Mouse (Mus musculus) kidney, embryonic 15.5 days (tissue): ENCODE results near the gene Cep295nl. TPM values are rescaled to one million over a fixed set of nuclear protein-coding genes. Genes with fewer than 3 reads are reported as not detected.

Experiments
- ATAC-seq: fragments of 200-750 bp; cut with Nextera tagmentation; replicated peaks from 2 replicates; pipeline ENCODE4 v1.8.0; 2017; ENCODE audit warnings: moderate TSS enrichment; ENCODE audit not compliant: low FRiP score
- H3K27ac ChIP-seq: fragments of 300-500 bp; sonication (generic); 2 replicates; pipeline ENCODE4 v1.5.1; 2015; ENCODE audit warnings: mild to moderate bottlenecking, inconsistent platforms
- H3K27me3 ChIP-seq: fragments of 300-500 bp; sonication (generic); 2 replicates; pipeline ENCODE4 v1.6.1; 2015; ENCODE audit warnings: inconsistent platforms
- H3K36me3 ChIP-seq: fragments of 300-500 bp; sonication (generic); 2 replicates; pipeline ENCODE4 v1.6.1; 2015; ENCODE audit warnings: inconsistent platforms
- H3K4me1 ChIP-seq: fragments of 300-500 bp; sonication (generic); 2 replicates; pipeline ENCODE4 v1.6.1; 2015; ENCODE audit warnings: inconsistent platforms
- H3K4me2 ChIP-seq: fragments of 300-500 bp; sonication (generic); 2 replicates; pipeline ENCODE4 v1.6.1; 2015; ENCODE audit warnings: moderate library complexity, mild to moderate bottlenecking, inconsistent platforms
- H3K4me3 ChIP-seq: fragments of 300-500 bp; sonication (generic); replicated peaks from 2 replicates; pipeline ENCODE4 v1.5.1; 2015; ENCODE audit warnings: mild to moderate bottlenecking, inconsistent platforms
- H3K9ac ChIP-seq: fragments of 300-500 bp; sonication (generic); 2 replicates; pipeline ENCODE4 v1.6.1; 2015; ENCODE audit warnings: mild to moderate bottlenecking, inconsistent platforms
- H3K9me3 ChIP-seq: fragments of 300-500 bp; sonication (generic); replicated peaks from 2 replicates; pipeline ENCODE4 v1.6.1; 2016; ENCODE audit warnings: inconsistent platforms
- WGBS: fragments of 180-500 bp; shearing (Covaris S2); methylation state at CpG from one replicate; pipeline ENCODE4 v1.1.7; 2015; ENCODE audit warnings: mixed read lengths; 5-methylcytosine and 5-hydroxymethylcytosine counted together
- polyA plus RNA-seq: library from polyadenylated mRNA; unstranded; fragments of >200 nt; fragmentation: Nextera tagmentation; extraction: Ambion mirVana; gene quantifications from 2 replicates; pipeline ENCODE4 v1.2.1, GENCODE M21; 2015

Gene Cep295nl
- polyA plus RNA-seq, 1 experiment from 2014 or later = 0.44 TPM

- Histone ChIP-seq H3K36me3 (peaks cover 53% of the 10 kb centered on the region), H3K27me3 (no peaks in the 10 kb centered on the region), H3K9me3 (no peaks in the 10 kb centered on the region), H3K4me2 (no peak overlapping the region), H3K4me3 (no peak overlapping the region), H3K9ac (no peak overlapping the region), H3K27ac (no peak overlapping the region), H3K4me1 (peaks cover 24% of the 10 kb centered on the region)
- no peak for ATAC-seq
- 92% methylated on average over 9 of the region's 9 CpGs for WGBS
These were observed 54.7 kb downstream of the Cep295nl start for GRCm38 (mm10) chr11:118287573-118287972.

DNA sequence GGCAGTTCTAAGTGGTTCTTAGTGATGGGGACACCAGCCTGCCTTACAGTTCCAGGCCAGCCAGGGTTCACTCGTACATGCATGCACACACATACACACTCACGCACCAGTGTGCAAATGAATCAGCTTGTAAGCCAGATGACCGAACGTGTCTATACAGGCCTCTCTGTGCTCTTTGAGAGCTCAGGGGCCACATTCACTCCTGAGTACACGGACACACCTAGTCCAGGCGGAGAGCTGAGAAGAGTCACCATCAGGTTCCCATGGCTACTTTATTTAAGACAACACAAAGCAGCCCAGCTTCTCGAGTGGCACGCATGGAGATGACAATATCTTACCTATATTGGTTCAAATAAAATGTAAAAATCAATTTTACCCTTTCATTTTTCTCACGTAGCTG lies 55.9 kb downstream of the Cep295nl start:
- Histone ChIP-seq H3K4me2 (no peak overlapping the region), H3K4me1 (peaks cover 24% of the 10 kb centered on the region), H3K9me3 (no peaks in the 10 kb centered on the region), H3K27me3 (no peaks in the 10 kb centered on the region), H3K36me3 (peaks cover 64% of the 10 kb centered on the region), H3K27ac (no peak overlapping the region), H3K9ac (no peak overlapping the region), H3K4me3 (no peak overlapping the region)
- ATAC-seq = no peak
- WGBS = 93% methylated on average over 9 of the region's 9 CpGs

DNA sequence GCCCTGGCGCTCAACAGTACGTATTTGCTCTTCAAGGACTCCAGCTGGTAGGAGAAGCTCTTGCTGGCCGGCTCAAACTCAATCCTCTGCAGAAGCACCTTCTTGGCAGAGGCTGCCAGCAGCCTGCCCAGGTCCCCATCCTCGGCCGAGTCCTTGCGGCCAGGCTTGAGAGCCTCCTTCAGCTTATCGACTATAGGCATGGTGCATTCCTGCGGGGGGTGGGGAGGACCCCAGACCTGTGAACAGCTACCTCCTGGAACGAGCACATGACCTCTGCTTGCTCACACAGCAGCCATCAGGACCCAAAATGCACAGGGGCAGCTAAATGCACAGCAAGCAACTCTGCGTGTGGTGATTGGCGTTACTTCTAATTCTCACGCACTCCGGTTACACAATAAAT lies 56.5 kb downstream of the Cep295nl start:
- WGBS = 94% methylated on average over 13 of the region's 13 CpGs
- H3K9ac ChIP-seq = no peak overlapping the region

More for the DNA sequence above, 56.5 kb downstream of the Cep295nl start:
- H3K9me3 ChIP-seq = no peaks in the 10 kb centered on the region
- H3K4me2 ChIP-seq = no peak overlapping the region
- H3K36me3 ChIP-seq = peaks cover 69% of the 10 kb centered on the region
- H3K27ac ChIP-seq = no peak overlapping the region
- no peaks in the 10 kb centered on the region for H3K27me3 ChIP-seq
- no peak for ATAC-seq
- no peak overlapping the region for H3K4me3 ChIP-seq
- H3K4me1 ChIP-seq = peaks cover 21% of the 10 kb centered on the region

Other genes starting within 250 kb of the Cep295nl start
- 0.17 and 0.22 TPM in 2 replicates for gene Dnah17, start 211.9 kb downstream of the Cep295nl start, polyA plus RNA-seq
- 16.4 and 16.5 TPM in 2 replicates for gene Cyth1, start 93.9 kb downstream of the Cep295nl start, polyA plus RNA-seq
- gene Usp36, start 52.3 kb downstream of the Cep295nl start, polyA plus RNA-seq = 21.8 and 24.2 TPM in 2 replicates
- gene Timp2, start 13.2 kb upstream of the Cep295nl start, polyA plus RNA-seq = 84.4 and 87.7 TPM in 2 replicates
- gene Lgals3bp, start 59.6 kb upstream of the Cep295nl start, polyA plus RNA-seq = 13.6 and 18.2 TPM in 2 replicates
- 26.7 and 32.9 TPM in 2 replicates for gene Cant1, start 76.6 kb upstream of the Cep295nl start, polyA plus RNA-seq
- 5.9 and 7.2 TPM in 2 replicates for gene C1qtnf1, start 85.7 kb upstream of the Cep295nl start, polyA plus RNA-seq
- 5.4 and 8.7 TPM in 2 replicates for gene Engase, start 134.3 kb upstream of the Cep295nl start, polyA plus RNA-seq